Mouse (Mus musculus) right cerebral cortex, postnatal 25 days (tissue): ENCODE results near the gene Akap7.
"Not testable (repeated sequence)": the region's sequence is repeated elsewhere in the genome, so short reads cannot be mapped to it uniquely, and the experiment has no call there.

ENCODE experiments used
- DNase-seq: peaks from one replicate; pipeline ENCODE4 v3.0.0; 2022

The Akap7 gene

GRCm38 (mm10) chr10:25253006-25253405 lies 54.7 kb downstream of the Akap7 start:
- DNase-seq, result no peak

- DNase-seq, result peak; percentile 27
Measured at GRCm38 (mm10) chr10:25250108-25250507, 57.6 kb downstream of the Akap7 start.

DNA sequence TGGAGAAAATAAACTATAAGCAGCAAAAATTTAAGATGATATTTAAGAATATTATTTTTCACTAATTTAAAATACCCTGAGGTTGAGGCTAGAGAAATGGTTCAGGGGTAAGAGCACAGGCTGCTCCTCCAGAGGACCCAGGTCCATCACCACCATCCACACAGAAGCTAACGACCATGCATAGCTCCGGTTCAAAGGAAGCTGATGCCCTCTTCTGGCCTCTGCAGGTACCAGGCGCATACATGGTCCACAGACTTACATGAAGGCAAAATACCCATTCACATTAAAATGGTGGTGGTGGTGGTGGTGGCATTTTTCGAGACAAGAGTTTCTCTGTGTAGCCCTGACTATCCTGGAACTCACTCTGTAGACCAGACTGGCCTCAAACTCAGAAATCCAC lies 61.5 kb downstream of the Akap7 start:
- DNase-seq, result no peak

- DNase-seq, result no peak
Measured at GRCm38 (mm10) chr10:25239156-25239555, 68.5 kb downstream of the Akap7 start.

GRCm38 (mm10) chr10:25234080-25234479 lies 73.6 kb downstream of the Akap7 start:
- DNase-seq, result no peak

GRCm38 (mm10) chr10:25232700-25233099 lies 75.0 kb downstream of the Akap7 start:
- no peak for DNase-seq

DNA sequence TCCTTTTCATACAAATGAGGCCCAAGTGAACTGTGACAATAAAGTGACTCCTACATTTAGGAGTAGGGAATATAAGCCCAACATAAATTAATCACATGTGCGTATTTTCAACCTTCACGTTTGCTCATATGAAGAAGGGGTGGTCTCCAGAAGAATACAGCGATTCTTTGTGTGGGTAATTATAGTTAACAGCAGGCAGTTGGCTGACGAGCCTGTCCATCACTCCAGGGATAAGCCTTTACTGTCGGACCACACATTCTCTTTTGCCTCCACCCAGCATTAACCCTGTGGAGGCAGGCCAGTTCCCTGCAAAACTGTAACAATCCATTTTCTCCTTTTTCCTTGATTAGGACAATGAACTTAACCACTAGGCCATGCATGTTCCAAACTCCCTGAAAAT lies 76.3 kb downstream of the Akap7 start:
- no peak for DNase-seq

GRCm38 (mm10) chr10:25224371-25224770 lies 83.3 kb downstream of the Akap7 start:
- DNase-seq, result no peak

- no peak for DNase-seq
Measured at GRCm38 (mm10) chr10:25220754-25221153, 86.9 kb downstream of the Akap7 start.

- DNase-seq, result no peak
Measured at GRCm38 (mm10) chr10:25219901-25220495, 87.7 kb downstream of the Akap7 start.

GRCm38 (mm10) chr10:25219220-25219628 lies 88.4 kb downstream of the Akap7 start:
- DNase-seq, result peak; percentile 66

DNA sequence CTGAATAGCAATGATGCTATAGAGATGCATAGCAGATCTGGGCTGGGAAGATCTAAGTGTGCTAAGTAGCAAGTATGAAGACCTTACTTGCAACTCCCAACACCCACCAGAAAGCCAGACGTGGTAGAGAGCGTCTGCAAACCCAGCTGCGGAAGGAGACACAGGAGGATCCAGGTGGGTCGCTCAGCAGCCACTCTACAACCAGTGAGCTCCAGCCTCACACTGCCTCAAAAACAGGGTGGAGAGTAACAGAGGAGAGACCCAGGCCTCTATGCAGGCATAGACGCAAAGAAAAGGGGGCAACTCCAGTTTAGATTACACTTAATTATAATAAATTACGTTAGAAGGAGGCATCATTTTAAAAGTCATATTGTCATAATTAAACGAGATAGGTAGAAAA lies 88.9 kb downstream of the Akap7 start:
- DNase-seq, result no peak

DNA sequence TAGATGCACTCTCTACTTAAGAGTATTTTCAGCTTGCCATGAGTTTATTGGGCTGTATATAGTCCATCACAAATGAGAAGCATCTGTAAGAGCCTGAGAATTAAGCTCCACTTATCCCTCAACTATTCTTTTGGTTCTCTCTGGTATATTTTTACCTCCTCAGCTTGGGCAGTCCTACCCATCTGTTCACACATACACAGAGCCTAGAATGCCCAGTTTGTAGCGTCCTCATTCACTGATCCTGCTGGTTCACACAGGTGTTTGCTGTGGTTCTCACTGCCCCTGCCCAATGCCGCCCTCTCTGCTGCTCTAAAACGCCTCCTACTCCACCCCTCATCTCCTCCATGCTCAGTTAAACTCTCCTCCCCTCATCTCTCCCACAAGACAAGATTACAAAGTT lies 91.7 kb downstream of the Akap7 start:
- DNase-seq, result no peak

DNA sequence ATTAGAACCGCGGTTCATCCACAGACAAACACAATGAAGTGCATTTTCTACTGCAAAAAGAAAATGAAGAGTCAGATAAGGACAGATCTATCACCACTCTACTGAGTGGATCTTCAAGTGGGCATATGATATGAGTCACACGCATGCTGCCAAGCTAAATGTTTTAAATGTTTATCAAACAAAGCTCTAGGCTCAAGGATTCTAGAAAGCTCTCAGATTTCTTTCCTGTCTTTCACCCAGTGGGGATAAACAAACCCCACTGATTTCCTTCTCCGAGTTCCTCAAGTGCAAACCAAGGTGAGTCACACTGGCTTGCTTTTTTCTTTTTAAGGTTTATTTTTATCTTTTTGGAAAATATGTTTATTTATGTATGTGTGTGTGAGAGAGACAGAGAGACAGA lies 94.0 kb downstream of the Akap7 start:
- no peak for DNase-seq

DNA sequence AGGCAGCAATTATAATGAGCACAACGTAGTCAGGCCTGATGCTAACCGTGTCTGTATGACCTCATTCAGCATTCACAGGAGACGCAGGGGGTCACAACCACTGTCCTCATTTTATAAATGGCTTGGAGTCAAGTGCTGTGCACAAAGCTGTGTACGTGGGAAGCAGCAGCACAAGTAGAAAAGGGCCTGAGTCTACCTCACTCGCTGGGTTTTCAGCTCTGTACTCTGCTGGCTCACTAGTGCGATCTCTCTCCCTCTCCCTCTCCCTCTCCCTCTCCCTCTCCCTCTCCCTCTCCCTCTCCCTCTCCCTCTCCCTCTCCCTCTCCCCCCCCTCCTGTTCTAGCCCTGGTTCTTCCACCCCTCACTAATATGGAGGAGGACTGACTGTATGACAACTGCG lies 99.1 kb downstream of the Akap7 start:
- DNase-seq, result no peak

DNA sequence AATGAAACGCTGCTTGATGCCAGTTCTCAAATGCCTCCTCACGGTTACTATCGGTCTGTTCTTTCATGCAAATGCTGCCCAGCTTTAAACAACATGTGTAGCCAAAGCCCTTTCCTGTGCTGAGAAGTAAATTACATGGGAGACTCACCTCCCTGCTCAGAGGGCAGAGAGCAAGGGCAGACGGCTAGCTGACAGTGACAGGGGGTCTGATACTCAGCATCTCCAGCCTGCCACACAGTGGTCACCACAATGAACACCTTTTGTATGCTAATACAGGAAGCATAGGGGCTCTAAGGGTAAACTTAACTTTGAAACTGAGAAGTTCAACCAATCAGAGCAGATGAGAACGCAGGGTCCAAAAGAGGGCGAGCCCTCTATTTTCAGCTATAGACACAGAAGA lies 99.8 kb downstream of the Akap7 start:
- DNase-seq, result no peak

- no peak for DNase-seq
Measured at GRCm38 (mm10) chr10:25200691-25201090, 107.0 kb downstream of the Akap7 start.

DNA sequence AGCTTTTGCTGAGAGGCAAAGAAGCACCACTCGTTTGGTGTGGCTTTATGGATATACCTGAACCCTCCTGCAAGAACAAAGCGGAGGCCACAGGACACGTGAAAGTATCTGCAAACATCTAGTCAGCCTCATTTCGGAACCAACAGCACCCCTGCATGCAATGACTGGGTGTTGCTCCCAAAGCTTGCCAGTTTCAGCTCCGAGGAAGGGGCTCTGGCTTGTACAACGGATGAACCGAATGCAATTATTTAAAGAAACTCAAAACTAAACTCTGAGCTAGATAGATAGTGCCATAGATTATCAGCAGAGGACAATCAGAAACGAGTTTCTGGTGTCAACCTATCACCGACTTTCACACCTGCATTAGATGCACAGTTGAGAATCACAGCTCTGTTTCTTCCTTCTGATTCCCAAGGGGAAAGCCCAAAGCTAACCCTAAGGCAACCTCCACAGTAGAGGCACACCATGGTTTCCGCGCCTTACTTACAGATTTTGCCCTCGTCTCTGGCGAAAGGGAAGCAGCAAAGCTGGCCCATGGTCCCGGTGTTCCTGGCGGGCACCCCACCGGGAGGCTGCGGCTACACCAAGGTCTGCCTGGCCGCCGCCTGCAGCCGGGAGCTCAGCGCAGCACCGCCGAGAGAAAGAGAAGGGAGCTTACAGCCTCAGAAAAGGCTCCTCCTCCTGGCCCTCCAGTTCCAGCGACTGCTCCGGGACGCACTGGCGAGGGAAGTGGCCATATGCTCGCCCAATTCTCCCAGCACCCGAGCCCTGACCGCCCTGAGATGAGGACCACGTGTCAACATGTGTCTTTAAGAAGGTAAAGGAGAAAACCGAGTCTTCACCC lies 107.9 kb downstream of the Akap7 start:
- peak; percentile 76 for DNase-seq

- DNase-seq, result peak; percentile 34
Measured at GRCm38 (mm10) chr10:25198575-25198974, 109.1 kb downstream of the Akap7 start.

GRCm38 (mm10) chr10:25198048-25198447 lies 109.6 kb downstream of the Akap7 start:
- DNase-seq, result no peak

GRCm38 (mm10) chr10:25192180-25193073 lies 115.2 kb downstream of the Akap7 start:
- DNase-seq, result no peak

GRCm38 (mm10) chr10:25191166-25191565 lies 116.5 kb downstream of the Akap7 start:
- DNase-seq, result no peak

GRCm38 (mm10) chr10:25186240-25186639 lies 121.4 kb downstream of the Akap7 start:
- not testable (repeated sequence) for DNase-seq

DNA sequence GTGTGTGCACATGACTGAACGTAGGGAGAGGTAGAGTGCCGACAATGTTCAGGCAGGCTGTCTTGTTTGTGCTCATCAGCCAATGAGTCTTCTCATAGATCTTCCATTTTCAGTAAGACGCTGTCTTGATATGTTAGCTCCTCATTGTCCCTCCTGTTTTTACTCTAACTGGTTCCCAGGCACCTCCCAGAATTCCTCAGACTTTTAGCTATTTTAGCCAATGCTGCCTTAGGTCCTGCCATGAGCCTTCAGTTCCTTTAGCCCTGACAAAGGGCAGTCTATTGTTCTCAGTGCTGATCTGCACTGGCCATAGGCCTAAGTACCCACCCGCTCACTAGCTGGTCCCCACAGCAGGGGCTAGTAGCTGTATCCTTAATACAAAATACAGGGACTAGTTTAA lies 122.0 kb downstream of the Akap7 start:
- DNase-seq, result no peak
